Mouse (Mus musculus): ENCODE results near the gene Olfr1029.
"Not testable (repeated sequence)": the region's sequence is repeated elsewhere in the genome, so short reads cannot be mapped to it uniquely, and the experiment has no call there.

Gene Olfr1029

GRCm38 (mm10) chr2:85973595-85973994, at the start of gene Olfr1029:
Gene Olfr1029, plus strand, starts transcription at chr2:85973895.
- no peak for DNase-seq (ENCODE audit: low spot score)

GRCm38 (mm10) chr2:85950137-85950536, 23.6 kb upstream of the Olfr1029 start, which contains the start of gene Olfr1028:
Gene Olfr1028, plus strand, starts transcription at chr2:85950437.
- no peak for DNase-seq (ENCODE audit: low spot score)

GRCm38 (mm10) chr2:85978976-85979375, 5.3 kb downstream of the Olfr1029 start, which contains the start of gene Olfr1030:
Gene Olfr1030, plus strand, starts transcription at chr2:85979276.
- no peak for DNase-seq (ENCODE audit: low spot score)

GRCm38 (mm10) chr2:85990004-85990403, 16.3 kb downstream of the Olfr1029 start, which contains the start of gene Olfr1031:
Gene Olfr1031, plus strand, starts transcription at chr2:85990304.
- no peak for DNase-seq (ENCODE audit: low spot score)

GRCm38 (mm10) chr2:86005240-86005639, 31.5 kb downstream of the Olfr1029 start, which contains the start of gene Olfr1032:
Gene Olfr1032, plus strand, starts transcription at chr2:86005540.
- no peak for DNase-seq (ENCODE audit: low spot score)

GRCm38 (mm10) chr2:86020406-86020805, 46.7 kb downstream of the Olfr1029 start, which contains the start of gene Olfr1033:
Gene Olfr1033, plus strand, starts transcription at chr2:86020633.
- not testable (repeated sequence) for DNase-seq (ENCODE audit: low spot score)

- DNase-seq (ENCODE audit: low spot score): not testable (repeated sequence)
Measured at GRCm38 (mm10) chr2:86021518-86021917, 47.8 kb downstream of the Olfr1029 start.
